Mouse (Mus musculus) gastrocnemius, postnatal 14 days (tissue): Measurements from ENCODE around the gene Psma6. TPM values are rescaled to one million over a fixed set of nuclear protein-coding genes. Genes with fewer than 3 reads are reported as not detected.
A peak's percentile ranks its signal among the peaks of the same experiment; 100 is the strongest.

Experiments used
- DNase-seq: peaks from one replicate; pipeline ENCODE4 v3.0.0; 2021; ENCODE audit warnings: mixed read lengths
- intact Hi-C: fragments of 180-260 bp; cut with DNase I; formaldehyde crosslinking; loops from one replicate; pipeline ENCODE4 v1.15.1; 2025; ENCODE audit warnings: low total_unique reads
- total RNA-seq, 2 experiments: library from RNA; stranded (reverse); gene quantifications; 2 replicates each; pipeline ENCODE4 v1.2.3; 2021

Psma6 gene
- total RNA-seq, 2 experiments from 2014 or later, result 183 to 185 TPM

GRCm38 (mm10) chr12:55433802-55434435, 49.9 kb downstream of the Psma6 start:
- no peak for DNase-seq
- intact Hi-C loops, result no loop called here

- DNase-seq, result no peak
- intact Hi-C loops, result no loop called here
Observed at GRCm38 (mm10) chr12:55435080-55435479, 51.1 kb downstream of the Psma6 start.

GRCm38 (mm10) chr12:55437122-55437826, 53.3 kb downstream of the Psma6 start:
- DNase-seq, result no peak
- intact Hi-C loops, result no loop called here

- DNase-seq, result no peak
- intact Hi-C loops, result no loop called here
Observed at GRCm38 (mm10) chr12:55438058-55438457, 54.0 kb downstream of the Psma6 start.

GRCm38 (mm10) chr12:55438611-55439137, 54.7 kb downstream of the Psma6 start:
- DNase-seq, result no peak
- intact Hi-C loops, result no loop called here

- intact Hi-C loops, result loop anchor here (5.0 kb wide), 1 partner anchor 38 kb away; no protein-coding TSS in a partner anchor
- DNase-seq, result no peak
Observed at GRCm38 (mm10) chr12:55440416-55440815, 56.4 kb downstream of the Psma6 start.

- DNase-seq, result no peak
- intact Hi-C loops, result loop anchor here (5.0 kb wide), 1 partner anchor 40 kb away; no protein-coding TSS in a partner anchor
Observed at GRCm38 (mm10) chr12:55442245-55442644, 58.2 kb downstream of the Psma6 start.

GRCm38 (mm10) chr12:55442861-55443850, 59.1 kb downstream of the Psma6 start:
- peak; percentile 81 for DNase-seq
- intact Hi-C loops, result loop anchor here (5.0 kb wide), 1 partner anchor 41 kb away; no protein-coding TSS in a partner anchor

GRCm38 (mm10) chr12:55444031-55444451, 60.0 kb downstream of the Psma6 start:
- DNase-seq, result no peak
- intact Hi-C loops, result loop anchor here (5.0 kb wide), 1 partner anchor 42 kb away; no protein-coding TSS in a partner anchor

- intact Hi-C loops, result no loop called here
- DNase-seq, result no peak
Observed at GRCm38 (mm10) chr12:55445583-55445982, 61.6 kb downstream of the Psma6 start.

GRCm38 (mm10) chr12:55446366-55446745, 62.3 kb downstream of the Psma6 start:
- intact Hi-C loops, result no loop called here
- DNase-seq, result no peak

GRCm38 (mm10) chr12:55446746-55447395, 62.8 kb downstream of the Psma6 start:
- peak; percentile 81 for DNase-seq
- intact Hi-C loops, result no loop called here

GRCm38 (mm10) chr12:55447396-55447760, 63.4 kb downstream of the Psma6 start:
- no peak for DNase-seq
- intact Hi-C loops, result no loop called here

- intact Hi-C loops, result no loop called here
- no peak for DNase-seq
Observed at GRCm38 (mm10) chr12:55448457-55448856, 64.4 kb downstream of the Psma6 start.

- DNase-seq, result no peak
- intact Hi-C loops, result no loop called here
Observed at GRCm38 (mm10) chr12:55449048-55449447, 65.0 kb downstream of the Psma6 start.

GRCm38 (mm10) chr12:55450421-55450820, 66.4 kb downstream of the Psma6 start:
- no peak for DNase-seq
- intact Hi-C loops, result no loop called here

GRCm38 (mm10) chr12:55452839-55453238, 68.8 kb downstream of the Psma6 start:
- no peak for DNase-seq
- intact Hi-C loops, result no loop called here

- intact Hi-C loops, result no loop called here
Observed at GRCm38 (mm10) chr12:55453924-55454323, 69.9 kb downstream of the Psma6 start.

GRCm38 (mm10) chr12:55455206-55455605, 71.2 kb downstream of the Psma6 start:
- DNase-seq, result no peak
- intact Hi-C loops, result no loop called here

More at GRCm38 (mm10) chr12:55453924-55454323, 69.9 kb downstream of the Psma6 start:
- no peak for DNase-seq
